Comparison of ENCODE assay signal across 28 mouse cellular contexts in genomic region chr6:55506519-55506918, GRCm38 (mm10). TPM values are rescaled to one million over a fixed set of nuclear protein-coding genes. Genes with fewer than 3 reads are reported as not detected.
A peak's percentile ranks its signal among the peaks of the same experiment; 100 is the strongest.
DNase-seq lines count a peak whose midpoint lies in the region; ATAC-seq and TF ChIP-seq lines count a peak whose summit lies in the region.
"Had no signal": no experiment of that assay in that cellular context is flagged by ENCODE, and none has a peak within 500 bp of the region (broad histone marks: within the 10 kb centered on the region; RNA-seq: fewer than 3 reads in every experiment).

No protein-coding gene starts in this region.

- no peak overlapping the region for H3K4me3 ChIP-seq in intestine, embryonic 14.5 days (ENCODE audit: low read depth, low read length)
- H3K4me3 ChIP-seq in intestine, embryonic 16.5 days (ENCODE audit: low read length), result no peak overlapping the region
- H3K4me3 ChIP-seq in embryonic facial prominence, embryonic 10.5 days, result no peak overlapping the region
- H3K4me3 ChIP-seq in myocyte, result no peak overlapping the region
- H3K4me3 ChIP-seq: erythroblast, embryonic 14.5 days; forebrain, embryonic 12.5 days; gastrocnemius, adult 2 months; hindbrain, embryonic 10.5 days; hindbrain, embryonic 15.5 days; limb, embryonic 13.5 days; megakaryocyte, embryonic 14.5 days; midbrain, embryonic 12.5 days; neural tube, embryonic 13.5 days; stomach, embryonic 15.5 days had no signal

- ATAC-seq in intestine, embryonic 14.5 days (replicated peaks; ENCODE audit: low FRiP score, low TSS enrichment, low read depth), result no peak
- no peak for ATAC-seq in intestine, embryonic 16.5 days
- ATAC-seq: inflammation-experienced regulatory T-cells, adult 6 months had no signal

- H3K79me2 ChIP-seq in myocyte (ENCODE audit: control insufficient read depth, insufficient read depth), result no peaks in the 10 kb centered on the region

- H3K9ac ChIP-seq in intestine, embryonic 14.5 days (ENCODE audit: low read length), result no peak overlapping the region
- H3K9ac ChIP-seq in intestine, embryonic 16.5 days (ENCODE audit: low read depth, low read length), result no peak overlapping the region
- H3K9ac ChIP-seq: forebrain, embryonic 12.5 days; hindbrain, embryonic 15.5 days; limb, embryonic 13.5 days; midbrain, embryonic 12.5 days; neural tube, embryonic 13.5 days; stomach, embryonic 15.5 days had no signal

- H3K36me3 ChIP-seq in intestine, embryonic 14.5 days (ENCODE audit: control insufficient read depth, insufficient read depth, low read length), result no peaks in the 10 kb centered on the region
- H3K36me3 ChIP-seq in intestine, embryonic 16.5 days (ENCODE audit: control insufficient read depth, insufficient read depth, low read length), result no peaks in the 10 kb centered on the region
- H3K36me3 ChIP-seq in embryonic facial prominence, embryonic 10.5 days (replicated peaks), result no peaks in the 10 kb centered on the region
- no peaks in the 10 kb centered on the region for H3K36me3 ChIP-seq in myocyte (ENCODE audit: control insufficient read depth, insufficient read depth)
- H3K36me3 ChIP-seq: forebrain, embryonic 12.5 days; hindbrain, embryonic 10.5 days; hindbrain, embryonic 15.5 days; limb, embryonic 13.5 days; midbrain, embryonic 12.5 days; neural tube, embryonic 13.5 days; stomach, embryonic 15.5 days had no signal

- H3K4me1 ChIP-seq in intestine, embryonic 14.5 days (replicated peaks; ENCODE audit: control insufficient read depth, insufficient read depth, low read length), result no peaks in the 10 kb centered on the region
- H3K4me1 ChIP-seq in intestine, embryonic 16.5 days (ENCODE audit: control insufficient read depth, insufficient read depth, low read length), result no peaks in the 10 kb centered on the region
- peaks cover 3% of the 10 kb centered on the region; the same call in 1 of the 2 replicates for H3K4me1 ChIP-seq in embryonic facial prominence, embryonic 10.5 days
- H3K4me1 ChIP-seq: forebrain, embryonic 12.5 days; hindbrain, embryonic 15.5 days; limb, embryonic 13.5 days; neural tube, embryonic 13.5 days; stomach, embryonic 15.5 days had no signal

- TF ChIP-seq POLR2A in myocyte (IDR thresholded peaks at IDR 0.05; ENCODE audit: insufficient read length, low read depth), result no peak

- H3ac ChIP-seq in myocyte (ENCODE audit: control insufficient read depth, insufficient read length), result no peak overlapping the region

- no peak overlapping the region for H3K4me2 ChIP-seq in intestine, embryonic 14.5 days (ENCODE audit: low read length)
- no peak overlapping the region for H3K4me2 ChIP-seq in intestine, embryonic 16.5 days (ENCODE audit: low read depth, low read length)
- no peak overlapping the region for H3K4me2 ChIP-seq in myocyte (ENCODE audit: low read depth)
- H3K4me2 ChIP-seq: forebrain, embryonic 12.5 days; hindbrain, embryonic 15.5 days; limb, embryonic 13.5 days; liver, embryonic 11.5 days; midbrain, embryonic 12.5 days; neural tube, embryonic 13.5 days; stomach, embryonic 15.5 days had no signal

- peak; percentile 66 for DNase-seq in intestine, embryonic 14.5 days (ENCODE audit: low spot score)
- peak; percentile 24 for DNase-seq in R1 (ENCODE audit: low read depth, low spot score)
- DNase-seq in embryonic facial prominence, embryonic 10.5 days (ENCODE audit: low spot score), result peak; percentile 28
- DNase-seq in spleen, postnatal 14 days (ENCODE audit: low spot score in 2 of 2), result no peak
- DNase-seq in adrenal gland, postnatal 25 days, result no peak
- DNase-seq: adrenal gland, postnatal 10 days; B cell, adult 2 months; cerebellum, adult 11-12 months; cerebellum, postnatal 10 days; gastrocnemius, adult 2 months; heart, postnatal 14 days; kidney, adult 2 months; lung, postnatal 4 days; thymus, postnatal 14 days had no signal

- no peaks in the 10 kb centered on the region for H3K27me3 ChIP-seq in intestine, embryonic 14.5 days (replicated peaks; ENCODE audit: control insufficient read depth, insufficient read depth, low read length)
- H3K27me3 ChIP-seq in intestine, embryonic 16.5 days (replicated peaks; ENCODE audit: control insufficient read depth, insufficient read depth, low read length), result no peaks in the 10 kb centered on the region
- no peaks in the 10 kb centered on the region for H3K27me3 ChIP-seq in embryonic facial prominence, embryonic 10.5 days (replicated peaks; ENCODE audit: low read depth, poor library complexity, severe bottlenecking)
- peaks cover 4% of the 10 kb centered on the region for H3K27me3 ChIP-seq in myocyte (ENCODE audit: control insufficient read depth, insufficient read depth, insufficient read length)
- H3K27me3 ChIP-seq: forebrain, embryonic 12.5 days; hindbrain, embryonic 15.5 days; limb, embryonic 13.5 days; midbrain, embryonic 12.5 days; neural tube, embryonic 13.5 days; stomach, embryonic 15.5 days had no signal

- WGBS in intestine, embryonic 14.5 days, result 75% methylated on average over 4 of the region's 4 CpGs
- 77% methylated on average over 4 of the region's 4 CpGs for WGBS in intestine, embryonic 16.5 days
- 80% methylated on average over 4 of the region's 4 CpGs for WGBS in embryonic facial prominence, embryonic 10.5 days

- no peaks in the 10 kb centered on the region for H3K9me3 ChIP-seq in intestine, embryonic 14.5 days (ENCODE audit: control insufficient read depth, low read length)
- no peaks in the 10 kb centered on the region for H3K9me3 ChIP-seq in intestine, embryonic 16.5 days (ENCODE audit: control insufficient read depth, low read length)
- H3K9me3 ChIP-seq in embryonic facial prominence, embryonic 10.5 days, result no peaks in the 10 kb centered on the region
- H3K9me3 ChIP-seq: forebrain, embryonic 12.5 days; hindbrain, embryonic 10.5 days; hindbrain, embryonic 15.5 days; limb, embryonic 13.5 days; midbrain, embryonic 12.5 days; neural tube, embryonic 13.5 days; stomach, embryonic 15.5 days had no signal

- H3K27ac ChIP-seq in intestine, embryonic 14.5 days (ENCODE audit: low read depth), result no peak overlapping the region
- H3K27ac ChIP-seq in intestine, embryonic 16.5 days (ENCODE audit: low read length), result no peak overlapping the region
- H3K27ac ChIP-seq in embryonic facial prominence, embryonic 10.5 days (replicated peaks), result no peak overlapping the region
- H3K27ac ChIP-seq: forebrain, embryonic 12.5 days; gastrocnemius, adult 2 months; hindbrain, embryonic 10.5 days; hindbrain, embryonic 15.5 days; limb, embryonic 13.5 days; midbrain, embryonic 12.5 days; neural tube, embryonic 13.5 days; stomach, embryonic 15.5 days had no signal

TF ChIP-seq in myocyte, 11 proteins besides CTCF, POLR2A, EP300 and RAD21:
- TF ChIP-seq REST (IDR thresholded peaks at IDR 0.05; ENCODE audit: insufficient read depth, insufficient read length) (peak; percentile 80), TCF3 (IDR thresholded peaks at IDR 0.05; ENCODE audit: insufficient read length, low read depth) (no peak), TCF12 (IDR thresholded peaks at IDR 0.05; ENCODE audit: insufficient read depth, poor library complexity, severe bottlenecking) (no peak), USF1 (IDR thresholded peaks at IDR 0.05; ENCODE audit: low read depth) (no peak), MYOD1 (IDR thresholded peaks at IDR 0.05; ENCODE audit: control insufficient read depth in 1 of 3, insufficient read length in 2 of 3, low read depth in 2 of 3) (no peak), CEBPB (IDR thresholded peaks at IDR 0.05; ENCODE audit: insufficient read depth, poor library complexity, severe bottlenecking) (no peak), MAX (IDR thresholded peaks at IDR 0.05; ENCODE audit: low read depth) (no peak)

RNA-seq across cellular contexts. Expression of gene Adcyap1r1, which starts 54.7 kb away (rescaled TPM):
- polyA plus RNA-seq in intestine, embryonic 14.5 days (2014; fragmentation: Nextera tagmentation; extraction: Ambion mirVana), result 9.7 and 10.1 TPM in 2 replicates
- 3.8 and 4.4 TPM in 2 replicates for polyA plus RNA-seq in intestine, embryonic 16.5 days (2015; fragmentation: Nextera tagmentation; extraction: Ambion mirVana)
- 4.4 and 9.7 TPM in 2 replicates for polyA plus RNA-seq in embryonic facial prominence, embryonic 10.5 days (2016; fragmentation: Nextera tagmentation; extraction: Ambion mirVana)
- polyA plus RNA-seq in myocyte (2012; fragmentation: generic; extraction: Trizol), result not detected
- 28.9 and 37.9 TPM in 2 replicates for total RNA-seq in adrenal gland, postnatal 25 days (2021)
- total RNA-seq: common myeloid progenitor, adult 5-6 weeks had no signal
- polyA plus RNA-seq: erythroblast, embryonic 14.5 days; inflammation-experienced regulatory T-cells, adult 6 months had no signal

Comparison
In these comparisons a context has a peak if more than half of its experiments do, and no peak if none do; other contexts are left out.
1. DNase-seq: peak in intestine, embryonic 14.5 days (single experiment), R1 (single experiment) and embryonic facial prominence, embryonic 10.5 days (single experiment); none in spleen, postnatal 14 days (0 of 2) and adrenal gland, postnatal 25 days (single experiment).